Mouse (Mus musculus) midbrain, postnatal 0 days (tissue): ENCODE results near the gene Spsb1. TPM values are rescaled to one million over a fixed set of nuclear protein-coding genes. Genes with fewer than 3 reads are reported as not detected.
A peak's percentile ranks its signal among the peaks of the same experiment; 100 is the strongest.

Experiments
- ATAC-seq: fragments of 200-750 bp; cut with Nextera tagmentation; 2 replicates; pipeline ENCODE4 v1.8.0; 2017; ENCODE audit warnings: moderate number of reproducible peaks, mild to moderate bottlenecking, moderate TSS enrichment, moderate library complexity; ENCODE audit not compliant: low FRiP score
- DNase-seq: peaks from one replicate; pipeline ENCODE4 v3.0.0-alpha.2; 2015; ENCODE audit warnings: low spot score
- H3K27ac ChIP-seq: fragments of 300-500 bp; sonication (generic); 2 replicates; pipeline ENCODE4 v1.5.1; 2014; ENCODE audit warnings: low read depth, mild to moderate bottlenecking, low read length, mixed read lengths
- H3K27me3 ChIP-seq: fragments of 300-500 bp; sonication (generic); 2 replicates; pipeline ENCODE4 v1.6.1; 2014; ENCODE audit warnings: low read length, control low read depth, mixed read lengths; ENCODE audit not compliant: insufficient read depth
- H3K36me3 ChIP-seq: fragments of 300-500 bp; sonication (generic); 2 replicates; pipeline ENCODE4 v1.6.1; 2014; ENCODE audit warnings: low read length, control low read depth, mixed read lengths; ENCODE audit not compliant: insufficient read depth
- H3K4me1 ChIP-seq: fragments of 300-500 bp; sonication (generic); 2 replicates; pipeline ENCODE4 v1.6.1; 2014; ENCODE audit warnings: mild to moderate bottlenecking, control low read depth, antibody characterized with exemption, low read length, mixed read lengths; ENCODE audit not compliant: insufficient read depth
- H3K4me2 ChIP-seq: fragments of 300-500 bp; sonication (generic); 2 replicates; pipeline ENCODE4 v1.6.1; 2014; ENCODE audit warnings: low read depth, mild to moderate bottlenecking, low read length, mixed read lengths; ENCODE audit not compliant: poor library complexity, severe bottlenecking
- H3K4me3 ChIP-seq: fragments of 300-500 bp; sonication (generic); 2 replicates; pipeline ENCODE4 v1.5.1; 2014; ENCODE audit warnings: low read depth, mild to moderate bottlenecking, low read length, moderate library complexity
- H3K9ac ChIP-seq: fragments of 300-500 bp; sonication (generic); replicated peaks from 2 replicates; pipeline ENCODE4 v1.6.1; 2014; ENCODE audit warnings: mild to moderate bottlenecking, low read length, moderate library complexity, mixed read lengths; ENCODE audit not compliant: poor library complexity, severe bottlenecking
- H3K9me3 ChIP-seq: fragments of 300-500 bp; sonication (generic); 2 replicates; pipeline ENCODE4 v1.6.1; 2016; ENCODE audit warnings: low read length, control low read depth
- CTCF ChIP-seq: IDR thresholded peaks from 2 replicates; pipeline ENCODE4 v1.5.1; 2016; ENCODE audit warnings: antibody characterized with exemption, mild to moderate bottlenecking
- WGBS: fragments of 180-500 bp; shearing (Covaris S2); extraction: QIAGEN DNeasy Blood & Tissue Kit; methylation state at CpG from one replicate; pipeline ENCODE4 v1.1.7; 2014; 5-methylcytosine and 5-hydroxymethylcytosine counted together
- polyA plus RNA-seq: library from polyadenylated mRNA; unstranded; fragments of >200 nt; fragmentation: Nextera tagmentation; extraction: Ambion mirVana; gene quantifications from 2 replicates; pipeline ENCODE4 v1.2.1, GENCODE M21; 2015
- total RNA-seq: library from RNA; depleted of rRNA; stranded (reverse); fragments of >200 nt; gene quantifications from 2 replicates; pipeline ENCODE4 v1.2.3, GENCODE M21; 2014

The Spsb1 gene
- total and polyA plus RNA-seq, 2 experiments from 2014 or later, result 4.7 to 13.6 TPM

GRCm38 (mm10) chr4:149880908-149881307, 73.9 kb downstream of the Spsb1 start:
- TF ChIP-seq CTCF, result no peak
- Histone ChIP-seq H3K4me3 (no peak overlapping the region), H3K27ac (no peak overlapping the region), H3K4me1 (peaks cover 2% of the 10 kb centered on the region; the same call in 1 of the 2 replicates), H3K4me2 (no peak overlapping the region), H3K27me3 (no peaks in the 10 kb centered on the region), H3K36me3 (no peaks in the 10 kb centered on the region), H3K9me3 (no peaks in the 10 kb centered on the region), H3K9ac (no peak overlapping the region)
- DNase-seq (no peak), ATAC-seq (no peak)
- 81% methylated on average over 5 of the region's 5 CpGs for WGBS

GRCm38 (mm10) chr4:149879980-149880379, 74.9 kb downstream of the Spsb1 start:
- Histone ChIP-seq H3K36me3 (no peaks in the 10 kb centered on the region), H3K4me3 (no peak overlapping the region), H3K9me3 (no peaks in the 10 kb centered on the region), H3K4me2 (no peak overlapping the region), H3K4me1 (peaks cover 3% of the 10 kb centered on the region; the same call in 1 of the 2 replicates), H3K9ac (no peak overlapping the region), H3K27ac (no peak overlapping the region), H3K27me3 (no peaks in the 10 kb centered on the region)
- DNase-seq (no peak), ATAC-seq (no peak)
- no peak for TF ChIP-seq CTCF
- WGBS, result 85% methylated on average over 11 of the region's 11 CpGs

GRCm38 (mm10) chr4:149878021-149878449, 76.8 kb downstream of the Spsb1 start:
- H3K9ac ChIP-seq, result no peak overlapping the region
- H3K4me2 ChIP-seq, result no peak overlapping the region
- TF ChIP-seq CTCF, result no peak
- H3K9me3 ChIP-seq, result no peaks in the 10 kb centered on the region
- no peaks in the 10 kb centered on the region for H3K27me3 ChIP-seq
- WGBS, result 62% methylated on average over 6 of the region's 6 CpGs
- H3K27ac ChIP-seq, result no peak overlapping the region
- ATAC-seq (no peak), DNase-seq (no peak)
- no peak overlapping the region for H3K4me3 ChIP-seq
- peaks cover 3% of the 10 kb centered on the region; the same call in 1 of the 2 replicates for H3K4me1 ChIP-seq
- H3K36me3 ChIP-seq, result no peaks in the 10 kb centered on the region

- no peak overlapping the region for H3K27ac ChIP-seq
- peaks cover 3% of the 10 kb centered on the region; the same call in 1 of the 2 replicates for H3K4me1 ChIP-seq
- no peak overlapping the region for H3K4me3 ChIP-seq
- H3K36me3 ChIP-seq, result no peaks in the 10 kb centered on the region
- H3K4me2 ChIP-seq, result no peak overlapping the region
- WGBS, result 56% methylated on average over 3 of the region's 3 CpGs
- no peak; the same call in 1 of the 2 replicates for TF ChIP-seq CTCF
- H3K9ac ChIP-seq, result no peak overlapping the region
- DNase-seq, result no peak
- no peak for ATAC-seq
- no peaks in the 10 kb centered on the region for H3K9me3 ChIP-seq
- H3K27me3 ChIP-seq, result no peaks in the 10 kb centered on the region
These were observed 77.6 kb downstream of the Spsb1 start for GRCm38 (mm10) chr4:149877202-149877601.

GRCm38 (mm10) chr4:149876761-149877160, 78.1 kb downstream of the Spsb1 start:
- no peak for DNase-seq
- H3K27me3 ChIP-seq, result no peaks in the 10 kb centered on the region

GRCm38 (mm10) chr4:149875986-149876501, 78.8 kb downstream of the Spsb1 start:
- no peaks in the 10 kb centered on the region for H3K36me3 ChIP-seq
- H3K4me2 ChIP-seq, result no peak overlapping the region
- no peak for TF ChIP-seq CTCF
- ATAC-seq (peak; percentile 16; the same call in 1 of the 2 replicates), DNase-seq (peak; percentile 72)
- H3K9me3 ChIP-seq, result no peaks in the 10 kb centered on the region
- peaks cover 3% of the 10 kb centered on the region; the same call in 1 of the 2 replicates for H3K4me1 ChIP-seq
- no peak overlapping the region for H3K27ac ChIP-seq
- H3K27me3 ChIP-seq, result no peaks in the 10 kb centered on the region
- no peak overlapping the region for H3K9ac ChIP-seq
- H3K4me3 ChIP-seq, result no peak overlapping the region
- WGBS, result 41% methylated on average over 8 of the region's 8 CpGs

More at GRCm38 (mm10) chr4:149876761-149877160, 78.1 kb downstream of the Spsb1 start:
- WGBS, result 68% methylated on average over 6 of the region's 6 CpGs
- Histone ChIP-seq H3K4me1 (peaks cover 3% of the 10 kb centered on the region; the same call in 1 of the 2 replicates), H3K4me3 (no peak overlapping the region), H3K36me3 (no peaks in the 10 kb centered on the region), H3K4me2 (no peak overlapping the region), H3K9me3 (no peaks in the 10 kb centered on the region), H3K9ac (no peak overlapping the region), H3K27ac (no peak overlapping the region)
- ATAC-seq, result no peak
- no peak for TF ChIP-seq CTCF
